Mouse (Mus musculus) layer of hippocampus, adult 11-12 months (tissue): ENCODE measurements at regions not wholly inside any gene's neighbourhood (a gene's known extent, or its start where the extent isn't known, plus 50 kb on each side); places are given as distances from the start of the nearest gene placed in this dataset.
"Not testable (repeated sequence)": the region's sequence is repeated elsewhere in the genome, so short reads cannot be mapped to it uniquely, and the experiment has no call there.

Experiments
- DNase-seq: peaks from one replicate; pipeline ENCODE4 v3.0.0; 2022; ENCODE audit warnings: low spot score

DNA sequence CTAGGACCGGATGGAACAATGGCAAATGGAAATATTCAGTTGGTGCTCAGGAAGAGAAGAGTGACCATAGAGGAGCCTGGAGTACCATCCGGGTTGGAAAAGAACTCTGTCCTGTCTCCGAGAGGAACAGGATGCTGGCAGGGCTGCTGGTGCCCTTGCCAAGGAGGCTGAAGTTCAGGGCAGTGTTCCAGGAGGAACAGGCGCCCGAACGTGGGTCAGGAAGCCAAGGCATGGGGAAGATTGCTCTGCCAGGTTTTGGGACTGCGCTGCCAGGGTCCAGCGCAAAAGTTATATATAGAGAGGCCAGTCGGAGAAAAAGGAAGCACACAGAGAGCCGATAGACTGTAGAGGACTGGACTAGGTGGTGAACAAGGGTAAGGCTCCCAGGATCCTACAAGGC, 92.3 kb upstream of the Mdm1 start:
- no peak for DNase-seq

DNA sequence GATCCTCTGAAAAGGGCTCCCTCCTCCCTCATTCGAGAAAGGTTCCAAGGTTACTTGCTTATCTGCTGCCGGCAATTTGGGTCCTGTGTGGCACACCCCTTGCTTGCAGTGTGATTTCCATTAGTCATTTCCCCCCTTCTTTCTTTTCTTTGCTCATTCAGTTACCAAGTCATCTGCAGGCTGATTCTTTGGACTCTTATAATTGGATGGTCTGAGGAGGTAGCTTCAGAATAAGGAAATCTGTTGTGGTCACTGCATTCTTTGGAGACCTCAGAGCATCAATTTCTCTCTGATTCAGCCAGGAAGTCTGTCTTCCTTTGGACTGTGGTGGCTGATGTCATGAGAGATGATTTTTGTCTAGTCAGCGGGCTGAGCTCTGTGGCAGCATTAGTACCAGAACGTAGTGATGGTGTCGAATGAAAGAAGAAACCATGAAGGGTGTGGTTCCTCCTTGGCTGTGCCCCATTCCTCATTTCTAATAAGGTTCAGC, 91.4 kb upstream of the Mdm1 start:
- DNase-seq, result no peak

DNA sequence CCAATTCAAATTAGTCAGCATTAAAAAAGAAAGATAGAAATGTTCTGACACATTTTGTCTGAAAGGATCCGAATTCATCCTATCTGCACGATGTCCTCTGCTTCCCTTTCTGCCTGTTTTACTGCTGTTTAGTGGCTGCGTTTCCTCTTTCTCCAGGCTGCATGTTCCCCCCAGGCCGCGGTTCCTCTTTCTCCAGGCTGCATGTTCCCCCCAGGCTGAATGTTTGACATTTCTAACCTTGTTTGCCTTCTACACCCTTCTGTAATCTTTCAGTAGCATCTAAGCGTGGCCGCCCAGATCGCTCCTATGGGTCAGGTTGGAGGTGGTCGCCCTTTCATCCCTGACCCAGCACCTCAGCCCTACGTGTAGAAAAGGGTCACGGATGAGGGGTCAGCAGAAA, 89.6 kb upstream of the Mdm1 start:
- DNase-seq, result no peak

DNA sequence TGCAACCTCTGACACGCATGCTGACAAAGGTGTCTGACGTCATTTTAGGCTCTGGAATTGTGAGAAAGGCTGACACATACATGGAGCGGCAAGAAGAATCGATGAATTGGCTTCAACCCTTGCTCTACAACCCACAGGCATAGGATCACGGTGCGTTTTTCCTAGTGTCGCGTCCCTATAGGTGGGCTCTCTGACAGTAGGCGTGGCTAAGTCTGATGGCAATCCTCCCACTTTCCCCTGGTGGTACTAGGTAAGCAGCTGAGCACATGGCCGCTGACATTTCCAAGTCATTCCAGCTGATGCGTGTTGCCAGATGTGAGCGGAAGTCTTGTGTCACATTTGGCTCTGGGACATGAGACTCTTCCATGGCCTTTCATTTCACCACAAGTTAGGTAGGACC, 89.1 kb upstream of the Mdm1 start:
- no peak for DNase-seq

DNA sequence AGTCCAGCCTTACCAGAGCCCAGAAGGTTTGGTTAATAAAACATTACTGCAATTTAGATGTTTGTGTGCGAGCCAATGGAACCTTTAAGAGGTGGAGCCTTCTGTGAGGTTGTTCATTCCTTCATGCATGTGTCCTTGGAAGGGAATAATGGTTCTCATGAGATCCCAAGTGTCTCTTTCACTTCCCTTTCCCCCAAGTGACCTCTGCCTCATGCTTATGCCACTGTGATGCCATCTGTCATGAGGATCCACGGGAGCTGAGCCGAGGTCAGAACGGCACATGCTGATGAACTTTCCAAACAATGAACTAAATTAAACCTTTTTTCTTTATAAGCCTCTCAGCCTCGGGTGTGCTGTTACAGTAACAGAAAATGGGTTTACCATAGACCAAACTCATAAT, 88.6 kb upstream of the Mdm1 start:
- no peak for DNase-seq

DNA sequence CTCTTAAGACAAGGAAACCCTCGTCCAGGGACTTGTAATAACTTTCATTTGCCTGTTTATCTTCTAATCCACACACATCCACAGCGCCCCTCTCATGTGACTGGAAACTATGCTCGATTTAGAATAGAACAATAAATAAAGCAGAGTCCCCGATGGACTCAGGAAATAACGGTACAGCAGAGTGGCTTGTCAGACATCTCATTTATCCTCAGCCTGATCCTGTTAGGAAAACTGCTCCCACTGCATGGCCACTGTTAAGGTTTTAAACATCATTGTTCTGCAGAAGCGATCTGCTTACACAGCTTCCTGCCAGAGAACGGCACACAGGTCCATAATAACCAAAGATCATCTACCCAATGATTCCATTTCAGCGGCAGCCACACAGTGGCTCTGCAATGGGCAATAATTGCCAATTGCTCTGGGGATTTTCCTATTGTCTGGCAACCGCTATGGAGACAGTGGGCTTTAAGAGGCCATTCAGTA, 84.8 kb upstream of the Mdm1 start:
- DNase-seq, result no peak

DNA sequence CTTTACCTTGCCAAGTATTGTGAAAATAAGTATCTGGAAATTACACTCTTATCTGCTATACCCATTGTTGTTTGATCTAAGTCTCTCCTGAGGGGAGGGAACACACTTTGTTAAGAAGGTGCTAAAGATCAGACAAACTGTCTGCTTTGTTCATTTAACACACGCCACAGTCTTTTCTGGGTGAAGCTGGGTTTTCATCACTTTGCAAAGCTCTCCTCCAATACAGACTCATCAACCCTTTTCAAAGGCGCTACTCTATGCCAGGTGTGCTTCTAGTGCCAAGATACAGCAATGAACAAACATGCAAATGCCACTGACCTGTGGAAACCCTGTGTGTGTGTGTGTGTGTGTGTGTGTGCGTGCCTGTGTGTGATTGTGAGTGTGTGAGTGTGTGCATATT, 84.1 kb upstream of the Mdm1 start:
- DNase-seq, result no peak

DNA sequence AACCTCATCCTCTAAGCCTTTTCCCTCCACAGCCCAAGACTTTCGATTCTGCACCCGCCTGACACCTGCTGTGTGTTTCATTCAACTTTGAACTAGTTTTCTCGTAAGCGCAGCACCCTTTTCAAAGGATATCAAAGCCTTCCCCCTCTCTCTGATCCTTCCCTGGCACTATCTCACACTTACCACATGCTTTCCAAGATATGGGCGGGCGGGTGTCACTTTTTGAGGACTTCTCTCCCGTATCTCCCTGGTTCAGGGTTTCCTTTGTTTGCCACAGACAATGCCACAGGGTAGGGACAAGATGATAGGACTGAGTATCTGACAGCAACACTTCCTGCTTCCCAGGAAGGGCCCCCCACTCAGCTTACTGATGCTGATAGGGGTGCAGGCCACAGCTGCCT, 76.8 kb upstream of the Mdm1 start:
- DNase-seq, result no peak

DNA sequence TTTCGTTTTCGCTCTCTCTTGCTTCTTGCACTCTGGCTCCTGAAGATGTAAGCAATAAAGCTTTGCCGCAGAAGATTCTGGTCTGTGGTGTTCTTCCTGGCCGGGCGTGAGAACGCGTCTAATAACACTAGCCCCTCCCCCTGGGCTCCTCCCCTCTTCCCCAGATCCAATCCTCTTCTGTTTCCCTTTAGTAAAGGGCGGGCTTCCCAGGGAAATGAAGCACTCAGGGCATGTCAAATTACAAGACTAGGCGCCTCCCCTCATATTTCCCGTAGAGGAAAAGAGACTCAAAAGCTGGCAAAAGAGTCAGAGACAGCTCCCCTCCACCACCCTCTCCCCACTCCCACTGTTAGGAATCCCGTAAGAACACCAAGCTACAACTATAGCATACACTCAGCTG, 65.3 kb upstream of the Mdm1 start:
- DNase-seq, result not testable (repeated sequence)

DNA sequence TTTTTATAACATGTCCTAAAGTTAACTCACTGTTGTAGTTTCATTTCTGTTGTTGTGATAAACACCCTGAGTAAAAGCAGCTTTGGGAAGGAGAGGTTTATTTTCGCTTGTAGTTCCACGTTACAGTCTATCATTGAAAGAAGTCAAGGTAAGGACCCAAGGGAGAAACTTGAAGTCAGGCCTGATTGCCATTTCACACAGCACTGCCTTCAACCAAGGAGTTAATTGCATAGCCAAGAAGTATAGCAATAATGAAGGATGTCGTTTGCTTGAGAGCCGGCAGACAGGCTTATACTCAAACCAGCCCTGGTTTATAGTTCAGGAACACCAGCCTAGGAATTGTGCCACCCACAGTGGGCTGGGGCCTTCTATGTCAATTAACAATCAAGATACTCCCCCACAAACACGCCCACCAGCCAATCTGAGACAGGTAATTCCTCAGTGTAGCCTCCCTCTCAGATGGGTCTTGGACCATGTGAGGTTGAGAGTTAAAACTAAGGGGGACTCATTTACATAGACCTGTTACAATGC, 59.9 kb upstream of the Mdm1 start:
- DNase-seq, result no peak

DNA sequence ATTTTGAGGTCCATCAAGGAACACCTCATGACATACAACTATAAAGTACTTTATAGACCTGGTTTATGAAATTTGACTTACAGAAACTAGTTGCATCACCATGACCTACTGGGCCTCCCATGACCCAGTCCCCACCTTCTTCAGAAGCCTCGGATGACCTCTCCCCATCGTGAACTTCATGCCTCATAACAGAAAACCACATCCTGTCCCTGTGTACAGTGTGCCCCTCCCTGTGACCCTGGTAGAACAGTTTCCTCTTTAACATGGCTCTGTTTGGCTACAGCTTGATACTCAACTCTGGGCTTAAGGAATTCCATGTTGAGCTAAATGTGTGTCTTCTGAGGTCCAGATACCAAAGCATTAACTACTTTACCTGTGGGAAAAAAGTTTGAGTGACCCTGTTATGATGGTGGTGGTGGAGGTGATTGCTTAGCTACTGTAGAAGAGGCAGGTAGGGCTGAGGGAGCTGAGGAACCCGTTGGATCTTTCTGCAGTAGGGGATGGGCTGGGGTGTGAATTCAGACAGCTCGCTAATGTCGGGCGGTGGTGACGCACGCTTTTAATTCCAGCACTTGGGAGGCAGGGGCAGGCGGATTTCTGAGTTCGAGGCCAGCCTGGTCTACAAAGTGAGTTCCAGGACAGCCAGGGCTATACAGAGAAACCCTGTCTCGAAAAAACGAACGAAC, 58.4 kb upstream of the Mdm1 start:
- no peak for DNase-seq

DNA sequence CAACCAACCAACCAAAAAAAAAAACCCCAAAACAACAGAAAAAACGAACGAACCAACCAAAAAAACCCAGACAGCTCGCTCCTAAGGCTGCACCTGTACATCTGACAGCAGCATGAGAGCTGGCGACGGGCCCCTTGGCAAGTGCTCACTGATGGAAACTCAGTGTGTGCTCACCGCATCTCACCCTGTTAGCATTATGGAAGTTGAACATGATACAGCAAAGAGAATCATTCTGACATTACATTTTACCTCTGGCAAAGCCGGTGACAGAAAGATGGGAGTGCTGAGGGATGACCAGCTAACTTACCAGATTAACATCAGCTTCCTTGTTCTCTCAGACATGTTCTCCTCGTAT, 57.9 kb upstream of the Mdm1 start:
- DNase-seq, result no peak

DNA sequence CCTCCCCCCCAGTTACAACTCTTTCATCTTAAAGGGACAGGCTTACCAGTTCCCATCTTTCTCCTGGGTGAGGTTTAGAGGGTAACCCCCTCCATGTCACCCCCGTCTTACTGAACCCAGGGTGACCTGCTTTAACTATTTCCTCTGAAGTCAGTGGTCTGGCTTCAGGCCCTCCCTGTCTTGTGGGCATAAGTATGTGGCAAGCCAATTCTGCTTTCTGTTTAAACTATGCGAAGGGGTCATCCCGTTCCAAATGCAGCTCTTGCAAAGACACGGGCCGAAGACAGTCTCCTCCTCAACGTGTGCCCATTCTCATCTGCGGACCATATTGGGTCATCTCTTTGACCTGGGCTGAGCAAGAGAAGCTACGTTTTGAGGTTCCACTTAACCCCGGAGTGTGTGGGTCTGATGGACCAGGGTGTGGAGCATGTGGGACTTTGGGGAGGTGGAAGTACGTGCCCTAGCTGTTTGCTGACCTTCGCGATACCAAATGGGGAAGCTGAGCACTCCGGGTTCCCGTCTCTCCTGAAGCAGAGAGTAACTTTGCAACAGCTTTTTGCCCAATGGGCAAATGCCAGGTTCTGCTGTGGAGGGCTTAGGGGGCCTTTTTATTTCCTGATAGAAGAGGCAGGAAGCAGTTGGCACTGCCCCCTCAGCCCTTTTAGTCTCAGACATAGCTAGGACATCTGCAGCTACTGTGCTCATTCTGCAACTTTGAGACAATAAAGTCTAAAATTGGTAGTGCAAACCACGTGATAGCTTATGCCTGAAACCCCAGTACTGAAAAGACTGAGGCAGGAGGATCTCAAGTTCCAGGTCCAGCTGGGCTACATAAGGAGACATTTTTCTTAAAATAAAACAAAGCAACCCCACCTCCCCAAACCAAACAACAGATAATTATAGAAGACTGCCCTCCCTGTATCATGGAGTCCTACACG, 56.3 kb upstream of the Mdm1 start:
- DNase-seq, result no peak

DNA sequence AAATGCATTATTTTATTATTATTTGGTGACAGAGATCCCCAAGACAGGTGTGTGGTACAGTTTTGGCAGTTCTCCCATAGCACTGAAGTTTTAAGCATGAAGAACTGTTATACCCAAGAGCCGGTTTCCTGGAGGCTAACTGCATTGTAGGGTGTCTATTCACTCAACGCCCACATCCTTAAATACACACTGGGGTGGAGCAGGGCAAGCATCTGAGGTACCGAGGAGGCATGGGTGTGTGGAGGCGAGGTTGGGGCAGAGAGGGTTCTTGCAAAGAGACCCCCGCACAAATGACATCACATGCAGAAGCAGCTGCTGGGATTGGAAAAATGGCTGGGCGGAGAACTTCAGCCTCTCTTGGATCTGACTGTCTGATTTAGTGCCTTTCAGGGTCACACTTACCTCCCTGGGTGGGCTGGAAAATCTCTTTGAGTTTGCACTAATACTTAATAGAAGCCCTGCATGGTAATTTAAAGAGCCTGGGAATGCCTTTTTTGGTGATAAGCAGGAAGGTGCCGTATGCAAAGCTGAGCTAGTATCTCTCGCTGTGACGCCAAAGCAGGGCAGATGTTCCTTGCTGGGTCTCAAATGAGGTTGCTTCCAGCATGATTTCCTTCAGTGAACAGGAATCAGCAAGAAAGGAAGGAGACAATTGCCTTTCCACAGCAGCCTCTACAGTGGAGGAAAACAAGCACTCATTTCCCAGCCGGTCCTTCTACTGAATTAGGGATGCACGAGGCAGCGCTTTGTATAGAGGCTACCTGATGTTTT, 53.9 kb upstream of the Mdm1 start:
- no peak for DNase-seq

DNA sequence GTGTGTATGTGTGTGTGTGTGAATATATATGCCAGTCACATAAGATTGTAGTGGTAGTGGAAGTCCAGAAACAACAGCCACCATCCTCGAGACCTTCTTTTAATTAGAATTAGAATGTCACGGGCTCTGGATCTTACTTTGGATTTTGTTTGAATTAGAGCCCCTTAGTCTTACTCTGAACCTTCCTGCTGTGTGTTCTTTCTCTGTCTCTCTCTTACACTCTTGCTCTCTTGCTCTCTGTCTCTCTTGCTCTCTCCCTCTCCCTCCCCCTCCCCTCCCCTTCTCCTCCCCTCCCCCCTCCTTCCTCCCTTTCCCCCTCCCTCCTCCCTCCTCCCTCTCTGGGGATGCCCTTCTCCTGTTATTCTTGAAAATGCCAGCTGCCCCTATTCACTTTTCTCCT, 53.1 kb upstream of the Mdm1 start:
- DNase-seq, result no peak

DNA sequence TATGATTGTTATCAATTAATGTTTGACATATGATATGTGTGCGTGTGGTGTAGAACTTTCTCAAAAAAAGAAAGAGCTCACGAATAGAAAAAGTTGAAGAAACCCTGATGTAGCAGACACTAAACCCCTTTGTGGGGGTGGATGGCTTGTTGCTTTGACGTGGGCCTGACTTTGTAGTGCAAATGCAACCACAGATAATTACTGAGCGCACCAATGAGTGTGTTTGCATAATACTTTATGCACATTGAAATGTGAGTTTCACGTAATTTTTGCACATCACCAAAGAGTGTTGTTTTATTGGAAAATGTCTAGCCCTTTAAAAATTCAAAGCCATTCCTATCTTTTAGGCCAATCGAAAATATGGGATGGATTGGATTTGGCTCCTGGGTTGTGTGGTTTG, 51.7 kb upstream of the Mdm1 start:
- DNase-seq, result no peak

DNA sequence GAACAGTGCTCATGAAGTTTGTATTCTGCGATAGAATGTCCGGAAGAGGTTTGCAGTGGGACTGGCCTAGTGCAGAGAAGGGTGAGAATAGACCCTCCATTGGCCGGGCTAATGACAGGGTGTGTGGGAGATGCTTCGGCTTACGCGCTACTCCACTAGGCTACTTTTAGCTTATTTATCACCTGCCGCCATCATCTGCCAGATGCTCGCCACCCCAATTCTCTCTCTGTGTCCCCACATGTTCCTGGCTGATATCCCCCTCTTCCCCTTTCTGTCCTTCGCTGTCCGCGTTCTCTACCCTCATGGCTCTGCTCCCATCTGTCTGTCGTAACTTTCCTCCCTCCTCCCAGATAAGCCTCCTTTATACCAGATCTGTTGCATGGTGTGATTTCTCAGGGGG, 50.1 kb upstream of the Mdm1 start:
- no peak for DNase-seq
